Mouse (Mus musculus): Measurements from ENCODE around the gene Kat2b. TPM values are rescaled to one million over a fixed set of nuclear protein-coding genes. Genes with fewer than 3 reads are reported as not detected.
A peak's percentile ranks its signal among the peaks of the same experiment; 100 is the strongest.
"Not testable (repeated sequence)": the region's sequence is repeated elsewhere in the genome, so short reads cannot be mapped to it uniquely, and the experiment has no call there.

Kat2b gene
- polyA plus RNA-seq, 1 experiment from 2014 or later = 6.7 TPM

DNA sequence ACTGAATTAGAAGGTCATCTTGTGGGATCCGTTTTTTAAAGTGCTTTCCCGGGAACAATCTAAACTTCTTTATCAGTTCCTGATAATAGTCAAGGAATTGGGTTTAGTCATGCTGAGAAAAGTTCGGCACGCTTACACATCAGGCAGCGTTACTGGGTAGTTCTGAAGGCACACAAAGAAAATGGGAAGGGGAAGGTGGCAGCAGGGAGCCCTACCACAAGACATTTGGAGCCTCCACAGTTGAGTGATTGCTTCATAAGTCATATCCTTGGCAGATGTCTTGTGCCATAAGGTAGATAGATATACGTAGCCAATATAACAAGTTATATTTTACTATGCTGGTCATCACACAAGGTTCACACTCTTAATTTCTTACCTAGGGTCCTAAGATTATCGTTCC lies 123.3 kb downstream of the Kat2b start:
- Histone ChIP-seq H3K27me3 (replicated peaks) (no peaks in the 10 kb centered on the region), H3K9me3 (no peaks in the 10 kb centered on the region), H3K9ac (peak overlapping the region; percentile 75), H3K4me1 (peaks cover 13% of the 10 kb centered on the region), H3K27ac (peak overlapping the region; percentile 94), H3K36me3 (replicated peaks) (no peaks in the 10 kb centered on the region), H3K4me3 (peak overlapping the region; percentile 53), H3K4me2 (peak overlapping the region; percentile 90)
- peak; percentile 34 for ATAC-seq (replicated peaks)
- WGBS = 20% methylated on average over 7 of the region's 7 CpGs

DNA sequence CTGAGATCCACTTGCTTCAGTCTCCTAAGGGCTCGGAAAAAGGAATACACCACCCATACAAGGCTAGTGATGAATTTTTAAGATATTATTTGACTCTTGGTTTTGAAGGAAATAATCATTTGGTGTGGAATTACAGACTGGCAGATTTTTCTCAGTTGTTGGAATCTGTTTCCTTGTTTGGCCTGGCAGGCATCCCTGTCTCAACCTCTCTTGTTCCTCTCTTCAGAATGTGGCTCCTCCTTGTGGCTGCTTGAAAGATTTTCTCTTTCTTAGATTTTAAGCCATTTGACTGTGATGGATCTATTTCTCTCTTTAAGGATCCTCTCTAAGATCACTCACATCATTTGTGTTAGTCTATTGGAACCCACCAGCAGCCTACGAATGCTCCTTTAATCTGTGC lies 127.4 kb downstream of the Kat2b start:
- Histone ChIP-seq H3K27me3 (replicated peaks) (no peaks in the 10 kb centered on the region), H3K4me2 (no peak overlapping the region), H3K27ac (no peak overlapping the region), H3K9me3 (no peaks in the 10 kb centered on the region), H3K4me3 (no peak overlapping the region), H3K9ac (no peak overlapping the region), H3K36me3 (replicated peaks) (no peaks in the 10 kb centered on the region), H3K4me1 (peaks cover 5% of the 10 kb centered on the region)
- WGBS = 75% methylated on average over 2 of the region's 2 CpGs
- no peak for ATAC-seq (replicated peaks)

DNA sequence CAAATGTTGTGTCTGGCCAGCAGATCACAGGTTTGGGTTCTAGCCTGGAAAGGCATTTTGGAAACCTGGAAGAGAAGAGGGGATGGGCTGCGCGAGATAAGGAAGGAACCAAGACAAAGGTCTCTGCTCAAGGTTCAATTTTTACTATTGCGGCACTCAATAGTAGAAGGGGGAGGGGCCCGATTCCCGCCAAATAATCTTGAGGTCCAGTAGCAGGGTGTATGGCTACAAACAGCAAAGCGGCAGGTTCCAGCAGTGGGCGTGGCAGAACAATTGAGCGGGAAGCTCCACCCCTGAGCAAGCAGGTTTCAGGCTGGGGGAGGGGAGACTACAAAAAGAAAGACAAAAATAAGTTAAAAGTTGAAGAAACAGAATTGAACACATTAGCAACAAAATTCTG lies 130.9 kb downstream of the Kat2b start:
- not testable (repeated sequence) for H3K27me3 ChIP-seq (replicated peaks); H3K4me3 ChIP-seq; H3K36me3 ChIP-seq (replicated peaks); ATAC-seq (replicated peaks); H3K27ac ChIP-seq; H3K9ac ChIP-seq; H3K4me1 ChIP-seq; H3K9me3 ChIP-seq; H3K4me2 ChIP-seq
- WGBS = 92% methylated on average over 8 of the region's 8 CpGs

DNA sequence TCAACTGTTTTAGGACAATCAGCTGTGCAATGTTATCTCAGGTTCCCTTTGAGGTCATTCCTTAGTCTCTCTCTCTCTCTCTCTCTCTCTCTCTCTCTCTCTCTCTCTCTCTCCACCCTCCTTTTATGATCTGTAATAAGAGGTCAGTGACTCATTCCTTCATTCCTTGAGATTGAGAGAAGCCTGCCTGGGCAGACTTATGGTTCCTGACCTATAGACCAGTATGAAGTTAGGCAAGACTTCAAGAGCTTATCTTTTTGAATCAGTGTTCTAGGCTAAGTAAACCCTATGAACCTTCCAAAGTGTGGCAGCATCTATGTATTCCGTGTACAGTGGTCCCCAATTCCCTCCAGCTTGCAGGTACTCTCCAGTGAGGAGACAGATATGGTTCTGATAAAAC lies 147.8 kb downstream of the Kat2b start:
- Histone ChIP-seq H3K36me3 (replicated peaks) (no peaks in the 10 kb centered on the region), H3K9me3 (no peaks in the 10 kb centered on the region), H3K27me3 (replicated peaks) (no peaks in the 10 kb centered on the region), H3K4me3 (no peak overlapping the region), H3K27ac (no peak overlapping the region), H3K4me2 (no peak overlapping the region), H3K4me1 (no peaks in the 10 kb centered on the region), H3K9ac (no peak overlapping the region)
- WGBS = 60% methylated on average over 1 of the region's 1 CpGs
- ATAC-seq (replicated peaks) = no peak

DNA sequence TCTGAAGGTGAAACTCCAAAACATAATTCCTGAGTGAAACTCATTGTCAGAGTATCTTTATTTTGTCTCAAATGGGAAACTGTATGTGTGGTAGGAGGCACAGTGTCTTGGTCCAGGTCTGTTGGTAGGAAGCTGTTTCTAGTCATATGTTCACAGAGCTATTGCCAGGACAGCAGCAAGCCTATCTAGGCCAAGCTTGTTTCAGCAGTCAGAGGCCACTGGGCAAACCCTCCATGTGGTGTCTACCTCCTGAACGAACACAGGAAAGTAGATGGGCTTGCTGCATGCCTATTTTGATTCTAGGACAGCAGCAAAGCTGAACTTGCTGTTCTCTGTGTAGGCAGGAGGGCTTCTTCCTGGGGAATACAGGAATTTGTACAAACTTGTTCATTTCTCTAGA lies 148.5 kb downstream of the Kat2b start:
- H3K27me3 ChIP-seq (replicated peaks); H3K4me3 ChIP-seq; H3K4me2 ChIP-seq; H3K4me1 ChIP-seq; H3K9me3 ChIP-seq; H3K9ac ChIP-seq; ATAC-seq (replicated peaks); H3K36me3 ChIP-seq (replicated peaks); H3K27ac ChIP-seq: not testable (repeated sequence)
- WGBS = 59% methylated on average over 1 of the region's 1 CpGs

DNA sequence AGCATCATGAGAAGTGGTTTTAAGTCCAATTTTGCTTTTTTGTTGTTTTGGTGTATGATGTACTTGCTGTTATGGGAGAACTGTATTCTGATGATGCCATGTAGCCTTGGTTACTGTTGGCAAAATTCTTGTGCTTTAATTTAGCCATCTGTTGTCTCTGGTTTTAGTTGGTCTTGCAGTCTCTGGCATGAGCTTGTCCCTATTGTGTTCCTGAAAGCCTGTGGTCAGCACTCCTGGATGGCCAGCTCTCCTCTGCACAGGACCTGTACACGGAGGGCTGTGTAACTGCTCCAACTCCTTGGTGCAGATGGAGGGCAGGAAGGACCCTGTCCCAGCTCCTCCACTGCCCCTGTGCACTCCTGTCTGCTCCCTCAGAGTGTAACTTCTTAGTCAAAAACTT lies 151.8 kb downstream of the Kat2b start:
- 68% methylated on average over 1 of the region's 1 CpGs for WGBS
- no peaks in the 10 kb centered on the region for H3K9me3 ChIP-seq
- H3K27me3 ChIP-seq (replicated peaks) = no peaks in the 10 kb centered on the region
- H3K4me1 ChIP-seq = no peaks in the 10 kb centered on the region
- H3K27ac ChIP-seq = no peak overlapping the region
- no peak overlapping the region for H3K4me2 ChIP-seq
- no peak overlapping the region for H3K9ac ChIP-seq
- no peak for ATAC-seq (replicated peaks)
- no peaks in the 10 kb centered on the region for H3K36me3 ChIP-seq (replicated peaks)
- no peak overlapping the region for H3K4me3 ChIP-seq

DNA sequence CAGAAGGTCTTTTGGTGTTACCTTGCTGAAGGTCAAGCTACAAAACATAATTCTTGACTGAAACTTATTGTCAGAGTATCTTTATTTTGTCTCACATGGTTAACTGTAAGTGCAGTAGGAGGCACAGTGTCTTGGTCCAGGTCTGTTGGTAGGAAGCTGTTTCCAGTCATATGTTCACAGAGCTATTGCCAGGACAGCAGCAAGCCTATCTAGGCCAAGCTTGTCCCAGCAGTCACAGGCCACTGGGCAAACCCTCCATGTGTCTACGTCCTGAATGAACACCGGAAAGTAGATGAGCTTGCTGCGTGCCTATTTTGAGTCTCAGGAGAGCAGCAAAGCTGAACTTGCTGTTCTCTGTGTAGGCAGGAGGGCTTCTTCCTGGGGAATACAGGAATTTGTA lies 152.3 kb downstream of the Kat2b start:
- H3K9ac ChIP-seq; H3K27me3 ChIP-seq (replicated peaks); ATAC-seq (replicated peaks); H3K4me2 ChIP-seq; H3K36me3 ChIP-seq (replicated peaks); H3K4me1 ChIP-seq; H3K27ac ChIP-seq; H3K4me3 ChIP-seq; H3K9me3 ChIP-seq: not testable (repeated sequence)
- 89% methylated on average over 3 of the region's 3 CpGs for WGBS

Other genes starting within 250 kb of the Kat2b start
- 1.0 and 1.2 TPM in 2 replicates for gene Efhb, start 103.5 kb upstream of the Kat2b start, polyA plus RNA-seq (2015; fragmentation: Nextera tagmentation; extraction: Ambion mirVana)
- 104 and 110 TPM in 2 replicates for gene Rab5a, start 87.6 kb upstream of the Kat2b start, polyA plus RNA-seq (2015; fragmentation: Nextera tagmentation; extraction: Ambion mirVana)
- 0.60 and 0.65 TPM in 2 replicates for gene Pp2d1, start 27.4 kb upstream of the Kat2b start, polyA plus RNA-seq (2015; fragmentation: Nextera tagmentation; extraction: Ambion mirVana)
- gene Sgo1, start 122.5 kb downstream of the Kat2b start, polyA plus RNA-seq (2015; fragmentation: Nextera tagmentation; extraction: Ambion mirVana) = 4.1 and 4.7 TPM in 2 replicates

Measured in midbrain, embryonic 15.5 days (tissue).